Mouse (Mus musculus): Measurements from ENCODE around the gene Grpel1. TPM values are rescaled to one million over a fixed set of nuclear protein-coding genes. Genes with fewer than 3 reads are reported as not detected.
A peak's percentile ranks its signal among the peaks of the same experiment; 100 is the strongest.

Gene Grpel1
- 35.1 and 35.8 TPM in 2 replicates for polyA plus RNA-seq (2015; fragmentation: Nextera tagmentation; extraction: Ambion mirVana)

DNA sequence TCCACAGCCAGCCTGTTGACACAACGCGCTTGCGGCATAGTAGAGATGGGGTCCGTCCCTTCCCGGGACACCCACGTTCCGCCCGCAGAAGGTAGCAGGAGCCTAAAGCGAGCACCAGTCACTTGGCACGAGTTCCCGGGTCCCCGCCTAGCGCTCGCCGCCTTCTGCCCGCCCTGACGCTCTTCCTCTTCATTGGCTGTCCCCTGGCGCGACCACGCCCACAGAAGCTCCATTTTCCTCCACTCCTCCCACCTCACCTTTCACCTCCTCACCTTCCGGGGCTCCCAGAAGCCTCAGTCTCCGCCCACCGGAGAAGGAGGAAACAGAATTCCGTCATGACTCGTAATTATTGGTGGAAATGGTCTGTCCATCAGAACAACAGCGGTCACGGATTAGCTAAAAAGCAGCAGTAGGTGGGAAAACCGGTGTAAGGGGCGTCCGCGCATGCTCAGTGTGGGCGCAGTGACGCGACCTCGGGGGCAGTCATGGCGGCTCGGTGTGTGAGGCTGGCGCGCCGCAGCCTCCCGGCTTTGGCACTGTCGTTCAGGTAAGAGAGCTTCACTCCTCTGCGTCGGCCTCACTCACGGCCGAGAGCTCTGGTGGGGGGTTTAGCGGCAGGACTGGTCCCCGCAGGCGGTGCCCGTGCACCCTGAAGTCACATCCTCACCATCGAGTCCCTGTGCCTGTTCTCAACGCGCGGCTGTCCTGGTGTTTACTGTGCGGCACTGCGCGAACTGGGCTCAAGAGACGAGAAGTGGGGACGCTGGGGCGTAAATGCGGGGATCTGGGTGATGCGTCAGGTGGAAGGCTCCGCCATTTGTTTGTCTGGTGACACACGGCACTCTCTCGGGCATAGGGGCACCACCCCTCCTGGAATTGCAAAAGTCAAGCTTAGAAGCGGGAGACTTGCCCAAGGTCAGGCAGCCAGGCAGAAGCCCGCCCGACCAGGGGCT lies at the start of gene Grpel1:
TSS of gene Grpel1 (plus strand) at position 290 of the 953 bp plus-strand sequence.
- Histone ChIP-seq H3K4me2 (replicated peaks; ENCODE audit: low read depth, low read length) (peak within 1 kb of the TSS; percentile 86), H3K27me3 (replicated peaks; ENCODE audit: insufficient read depth, low read length) (no peaks in the 10 kb centered on the region), H3K36me3 (ENCODE audit: insufficient read depth, low read length) (peaks cover 8% of the 10 kb centered on the region; the same call in 1 of the 2 replicates), H3K27ac (ENCODE audit: low read length) (peak within 1 kb of the TSS; percentile 84), H3K9me3 (ENCODE audit: low read length) (no peaks in the 10 kb centered on the region), H3K4me3 (ENCODE audit: low read depth, low read length) (peak within 1 kb of the TSS; percentile 89), H3K4me1 (ENCODE audit: insufficient read depth, low read depth, low read length) (peaks cover 11% of the 10 kb centered on the region), H3K9ac (replicated peaks; ENCODE audit: low read depth) (peak within 1 kb of the TSS; percentile 79)
- WGBS = under 1% methylated on average over 65 of the region's 68 CpGs
- DNase-seq (ENCODE audit: low spot score) (peak; percentile 100), ATAC-seq (peak; percentile 96)
- TF ChIP-seq EP300 (IDR thresholded peaks at IDR 0.05) (no peak), CTCF (IDR thresholded peaks at IDR 0.05) (no peak)

DNA sequence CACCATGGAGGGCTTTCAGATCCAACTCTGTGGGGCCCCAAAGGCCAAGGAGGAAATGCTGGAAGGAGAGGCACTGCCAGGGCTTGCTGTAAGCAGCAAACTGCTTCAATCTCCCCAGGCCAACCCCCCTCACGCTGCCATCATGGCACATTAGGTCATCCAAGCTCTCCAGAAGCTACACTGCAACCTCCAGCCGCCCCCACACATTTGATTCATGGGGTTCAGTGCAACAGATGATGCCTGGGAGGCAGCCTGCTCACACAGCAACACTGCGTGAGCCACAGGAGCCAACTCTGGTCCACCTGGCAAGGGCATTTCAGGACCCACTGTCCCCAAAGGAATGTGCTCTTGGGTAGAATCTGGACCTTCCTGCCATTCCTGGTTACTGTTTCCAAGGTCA lies 44.9 kb upstream of the Grpel1 start:
- Histone ChIP-seq H3K4me3 (ENCODE audit: low read depth, low read length) (no peak overlapping the region), H3K4me2 (replicated peaks; ENCODE audit: low read depth, low read length) (no peak overlapping the region), H3K9ac (replicated peaks; ENCODE audit: low read depth) (no peak overlapping the region), H3K27me3 (replicated peaks; ENCODE audit: insufficient read depth, low read length) (no peaks in the 10 kb centered on the region), H3K4me1 (ENCODE audit: insufficient read depth, low read depth, low read length) (no peaks in the 10 kb centered on the region), H3K36me3 (ENCODE audit: insufficient read depth, low read length) (no peaks in the 10 kb centered on the region), H3K27ac (ENCODE audit: low read length) (no peak overlapping the region), H3K9me3 (ENCODE audit: low read length) (no peaks in the 10 kb centered on the region)
- DNase-seq (ENCODE audit: low spot score) = no peak
- TF ChIP-seq EP300 (IDR thresholded peaks at IDR 0.05) (no peak), CTCF (IDR thresholded peaks at IDR 0.05) (no peak)
- 58% methylated on average over 3 of the region's 3 CpGs for WGBS
- no peak for ATAC-seq

DNA sequence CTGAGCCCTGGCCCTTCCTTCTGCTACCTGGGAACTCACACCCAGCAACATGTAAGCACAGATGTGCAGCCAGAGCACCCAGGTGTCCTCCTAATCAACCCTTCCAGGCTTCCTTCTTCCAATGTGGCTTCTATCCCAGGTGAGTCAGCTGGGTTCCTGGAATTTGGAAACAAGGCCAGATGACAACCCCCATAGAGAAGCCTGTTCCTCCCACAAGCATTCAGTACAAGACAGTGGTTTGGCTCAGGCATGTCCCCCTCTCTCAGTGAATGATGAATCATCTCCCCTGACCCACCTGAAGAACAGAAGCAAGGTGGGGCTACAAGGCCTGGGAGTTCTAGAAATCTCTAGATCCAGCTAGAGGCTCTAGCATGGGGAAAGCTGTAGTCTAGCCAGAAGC lies 42.1 kb upstream of the Grpel1 start:
- Histone ChIP-seq H3K27me3 (replicated peaks; ENCODE audit: insufficient read depth, low read length) (no peaks in the 10 kb centered on the region), H3K27ac (ENCODE audit: low read length) (no peak overlapping the region), H3K4me1 (ENCODE audit: insufficient read depth, low read depth, low read length) (no peaks in the 10 kb centered on the region), H3K9me3 (ENCODE audit: low read length) (no peaks in the 10 kb centered on the region), H3K4me2 (replicated peaks; ENCODE audit: low read depth, low read length) (no peak overlapping the region), H3K4me3 (ENCODE audit: low read depth, low read length) (no peak overlapping the region), H3K36me3 (ENCODE audit: insufficient read depth, low read length) (no peaks in the 10 kb centered on the region), H3K9ac (replicated peaks; ENCODE audit: low read depth) (no peak overlapping the region)
- TF ChIP-seq EP300 (IDR thresholded peaks at IDR 0.05) (no peak), CTCF (IDR thresholded peaks at IDR 0.05) (no peak)
- no peak for ATAC-seq
- DNase-seq (ENCODE audit: low spot score) = no peak

DNA sequence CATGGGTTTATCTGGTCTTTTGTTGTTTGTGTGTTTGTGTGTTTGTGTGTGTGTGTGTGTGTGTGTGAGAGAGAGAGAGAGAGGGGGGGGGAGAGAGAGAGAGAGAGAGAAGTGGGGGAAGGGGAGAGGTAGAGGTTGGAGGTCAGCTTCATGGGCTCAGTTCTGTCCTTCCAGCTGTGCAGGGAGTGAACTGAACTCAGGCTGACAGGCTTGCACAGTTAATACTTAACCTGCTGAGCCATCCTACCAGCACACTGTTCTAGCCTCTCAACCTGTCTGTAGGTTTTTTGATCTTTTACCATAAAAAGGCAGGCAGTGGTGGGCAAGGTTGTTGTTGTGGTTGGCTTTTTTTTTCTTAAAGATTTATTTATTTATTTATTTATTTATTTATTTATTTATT lies 40.1 kb upstream of the Grpel1 start:
- Histone ChIP-seq H3K27me3 (replicated peaks; ENCODE audit: insufficient read depth, low read length) (no peaks in the 10 kb centered on the region), H3K36me3 (ENCODE audit: insufficient read depth, low read length) (no peaks in the 10 kb centered on the region), H3K4me1 (ENCODE audit: insufficient read depth, low read depth, low read length) (no peaks in the 10 kb centered on the region), H3K9ac (replicated peaks; ENCODE audit: low read depth) (no peak overlapping the region), H3K4me2 (replicated peaks; ENCODE audit: low read depth, low read length) (no peak overlapping the region), H3K27ac (ENCODE audit: low read length) (no peak overlapping the region), H3K4me3 (ENCODE audit: low read depth, low read length) (no peak overlapping the region), H3K9me3 (ENCODE audit: low read length) (no peaks in the 10 kb centered on the region)
- no peak for ATAC-seq
- no peak for DNase-seq (ENCODE audit: low spot score)
- no peak for TF ChIP-seq EP300 (IDR thresholded peaks at IDR 0.05)
- TF ChIP-seq CTCF (IDR thresholded peaks at IDR 0.05) = no peak

DNA sequence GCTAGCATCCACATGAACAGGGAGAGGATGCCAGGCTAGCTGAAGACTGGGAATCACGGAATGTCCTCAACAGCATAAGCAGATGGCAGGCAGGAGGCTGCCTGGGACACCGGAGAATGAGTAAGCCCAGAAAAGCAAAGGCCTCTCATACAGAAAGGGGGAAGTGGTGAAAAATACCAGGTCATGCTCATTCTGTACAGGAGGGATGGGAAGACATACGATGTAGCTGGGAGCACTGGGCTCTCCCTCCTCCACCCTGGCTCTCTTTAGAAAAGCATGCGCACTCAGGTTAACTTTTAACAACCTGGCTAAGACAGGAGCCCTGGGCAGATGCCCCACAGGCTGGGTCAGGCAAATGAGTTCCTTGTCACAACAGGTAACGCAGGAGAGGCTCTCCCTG lies 38.4 kb upstream of the Grpel1 start:
- Histone ChIP-seq H3K9me3 (ENCODE audit: low read length) (no peaks in the 10 kb centered on the region), H3K4me1 (ENCODE audit: insufficient read depth, low read depth, low read length) (no peaks in the 10 kb centered on the region), H3K4me2 (replicated peaks; ENCODE audit: low read depth, low read length) (no peak overlapping the region), H3K4me3 (ENCODE audit: low read depth, low read length) (no peak overlapping the region), H3K27ac (ENCODE audit: low read length) (no peak overlapping the region), H3K27me3 (replicated peaks; ENCODE audit: insufficient read depth, low read length) (no peaks in the 10 kb centered on the region), H3K36me3 (ENCODE audit: insufficient read depth, low read length) (no peaks in the 10 kb centered on the region), H3K9ac (replicated peaks; ENCODE audit: low read depth) (no peak overlapping the region)
- ATAC-seq (no peak), DNase-seq (ENCODE audit: low spot score) (no peak)
- 66% methylated on average over 5 of the region's 5 CpGs for WGBS
- no peak for TF ChIP-seq CTCF (IDR thresholded peaks at IDR 0.05)
- TF ChIP-seq EP300 (IDR thresholded peaks at IDR 0.05) = no peak

DNA sequence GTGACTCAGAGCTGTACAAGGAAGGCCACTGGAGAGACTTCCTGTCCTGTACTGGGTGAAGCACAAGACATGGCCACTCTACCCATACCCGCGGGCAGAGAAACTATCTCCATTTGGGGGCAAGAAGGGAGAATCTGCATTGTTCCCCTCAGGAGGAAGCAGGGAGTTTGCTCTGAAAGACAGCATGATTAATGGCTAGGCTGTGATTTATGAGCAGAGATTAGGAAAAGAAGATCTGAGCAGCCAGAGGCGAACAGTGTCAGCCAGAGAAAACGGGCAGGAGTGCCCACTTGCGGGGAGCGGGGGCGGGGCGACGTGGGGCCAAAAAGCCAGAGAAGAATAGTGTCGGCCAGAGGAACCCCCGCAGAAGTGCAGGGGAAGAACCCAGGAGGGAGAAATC lies 37.0 kb upstream of the Grpel1 start:
- no peak for DNase-seq (ENCODE audit: low spot score)
- no peaks in the 10 kb centered on the region for H3K36me3 ChIP-seq (ENCODE audit: insufficient read depth, low read length)
- 19% methylated on average over 11 of the region's 11 CpGs for WGBS
- H3K9ac ChIP-seq (replicated peaks; ENCODE audit: low read depth) = no peak overlapping the region
- H3K4me3 ChIP-seq (ENCODE audit: low read depth, low read length) = no peak overlapping the region
- H3K27me3 ChIP-seq (replicated peaks; ENCODE audit: insufficient read depth, low read length) = no peaks in the 10 kb centered on the region
- H3K9me3 ChIP-seq (ENCODE audit: low read length) = no peaks in the 10 kb centered on the region
- 0 out of 2 replicates have a peak overlapping the region, but pooled peaks have one; percentile 11 for H3K4me2 ChIP-seq (replicated peaks; ENCODE audit: low read depth, low read length)
- H3K4me1 ChIP-seq (ENCODE audit: insufficient read depth, low read depth, low read length) = no peaks in the 10 kb centered on the region
- H3K27ac ChIP-seq (ENCODE audit: low read length) = no peak overlapping the region
- no peak for ATAC-seq
- TF ChIP-seq EP300 (IDR thresholded peaks at IDR 0.05) (no peak), CTCF (IDR thresholded peaks at IDR 0.05) (no peak)

Data from lung, postnatal 0 days (tissue).